Mouse (Mus musculus): ENCODE measurements around the gene Slc6a1.

Slc6a1 gene

GRCm38 (mm10) chr6:114354635-114355034 is 72.2 kb downstream of the Slc6a1 start:
- peak; percentile 83 for DNase-seq (ENCODE audit: low read depth, low spot score)

GRCm38 (mm10) chr6:114358171-114358570 is 75.7 kb downstream of the Slc6a1 start:
- peak; percentile 56 for DNase-seq (ENCODE audit: low read depth, low spot score)

- DNase-seq (ENCODE audit: low read depth, low spot score): no peak
These were observed 79.9 kb downstream of the Slc6a1 start for GRCm38 (mm10) chr6:114362355-114362754.

GRCm38 (mm10) chr6:114363740-114364139 is 81.3 kb downstream of the Slc6a1 start:
- no peak for DNase-seq (ENCODE audit: low read depth, low spot score)

GRCm38 (mm10) chr6:114364734-114365133 is 82.3 kb downstream of the Slc6a1 start:
- no peak for DNase-seq (ENCODE audit: low read depth, low spot score)

- no peak for DNase-seq (ENCODE audit: low read depth, low spot score)
These were observed 83.8 kb downstream of the Slc6a1 start for GRCm38 (mm10) chr6:114366191-114366590.
